Mouse (Mus musculus) heart, embryonic 16.5 days (tissue): ENCODE measurements at regions not wholly inside any gene's neighbourhood (a gene's known extent, or its start where the extent isn't known, plus 50 kb on each side); places are given as distances from the start of the nearest gene placed in this dataset.

Source experiments
- ATAC-seq: fragments of 200-750 bp; cut with Nextera tagmentation; replicated peaks from 2 replicates; pipeline ENCODE4 v1.8.0; 2017; ENCODE audit warnings: moderate number of reproducible peaks; ENCODE audit not compliant: insufficient read depth, low FRiP score; ENCODE audit errors: extremely low read depth
- H3K27ac ChIP-seq: fragments of 300-500 bp; sonication (generic); 2 replicates; pipeline ENCODE4 v1.5.1; 2014; ENCODE audit warnings: mild to moderate bottlenecking, low read length, control low read depth, moderate library complexity
- H3K27me3 ChIP-seq: fragments of 300-500 bp; sonication (generic); 2 replicates; pipeline ENCODE4 v1.6.1; 2014; ENCODE audit warnings: low read length, mixed read lengths; ENCODE audit not compliant: control insufficient read depth, insufficient read depth
- H3K36me3 ChIP-seq: fragments of 300-500 bp; sonication (generic); 2 replicates; pipeline ENCODE4 v1.6.1; 2014; ENCODE audit not compliant: control insufficient read depth, insufficient read depth
- H3K4me1 ChIP-seq: fragments of 300-500 bp; sonication (generic); 2 replicates; pipeline ENCODE4 v1.6.1; 2014; ENCODE audit warnings: low read length, mixed read lengths; ENCODE audit not compliant: control insufficient read depth, insufficient read depth
- H3K4me2 ChIP-seq: fragments of 300-500 bp; sonication (generic); 2 replicates; pipeline ENCODE4 v1.6.1; 2014; ENCODE audit warnings: low read depth, mild to moderate bottlenecking, control low read depth, low read length
- H3K4me3 ChIP-seq: fragments of 300-500 bp; sonication (generic); 2 replicates; pipeline ENCODE4 v1.5.1; 2014; ENCODE audit warnings: mild to moderate bottlenecking, control low read depth, low read length
- H3K9ac ChIP-seq: fragments of 300-500 bp; sonication (generic); 2 replicates; pipeline ENCODE4 v1.6.1; 2014; ENCODE audit warnings: low read length, control low read depth
- H3K9me3 ChIP-seq: fragments of 300-500 bp; sonication (generic); replicated peaks from 2 replicates; pipeline ENCODE4 v1.6.1; 2016; ENCODE audit warnings: low read length; ENCODE audit not compliant: control insufficient read depth
- WGBS: fragments of 180-500 bp; shearing (Covaris S2); extraction: QIAGEN DNeasy Blood & Tissue Kit; methylation state at CpG from one replicate; pipeline ENCODE4 v1.1.7; 2014; 5-methylcytosine and 5-hydroxymethylcytosine counted together

- no peaks in the 10 kb centered on the region for H3K9me3 ChIP-seq
- no peaks in the 10 kb centered on the region for H3K36me3 ChIP-seq
- H3K27me3 ChIP-seq = no peaks in the 10 kb centered on the region; the same call in 1 of the 2 replicates
- no peak overlapping the region for H3K4me3 ChIP-seq
- no peak for ATAC-seq
- no peaks in the 10 kb centered on the region for H3K4me1 ChIP-seq
- H3K27ac ChIP-seq = no peak overlapping the region
- no peak overlapping the region for H3K4me2 ChIP-seq
- WGBS = 64% methylated on average over 9 of the region's 9 CpGs
- H3K9ac ChIP-seq = no peak overlapping the region
Measured at GRCm38 (mm10) chr5:106327592-106328150, 130.3 kb downstream of the Barhl2 start.

GRCm38 (mm10) chr5:106322574-106323215, 135.3 kb downstream of the Barhl2 start:
- no peaks in the 10 kb centered on the region for H3K4me1 ChIP-seq
- no peaks in the 10 kb centered on the region for H3K9me3 ChIP-seq
- WGBS = 38% methylated on average over 18 of the region's 18 CpGs
- H3K27ac ChIP-seq = no peak overlapping the region
- H3K4me3 ChIP-seq = no peak overlapping the region
- no peaks in the 10 kb centered on the region for H3K36me3 ChIP-seq
- no peak overlapping the region for H3K4me2 ChIP-seq
- no peaks in the 10 kb centered on the region for H3K27me3 ChIP-seq
- ATAC-seq = no peak
- H3K9ac ChIP-seq = no peak overlapping the region

GRCm38 (mm10) chr5:106321426-106321825, 136.5 kb downstream of the Barhl2 start:
- no peak for ATAC-seq
- Histone ChIP-seq H3K4me1 (no peaks in the 10 kb centered on the region), H3K27me3 (no peaks in the 10 kb centered on the region), H3K27ac (no peak overlapping the region), H3K4me2 (no peak overlapping the region), H3K9ac (no peak overlapping the region), H3K36me3 (no peaks in the 10 kb centered on the region), H3K4me3 (no peak overlapping the region), H3K9me3 (no peaks in the 10 kb centered on the region)
- 56% methylated on average over 5 of the region's 5 CpGs for WGBS

DNA sequence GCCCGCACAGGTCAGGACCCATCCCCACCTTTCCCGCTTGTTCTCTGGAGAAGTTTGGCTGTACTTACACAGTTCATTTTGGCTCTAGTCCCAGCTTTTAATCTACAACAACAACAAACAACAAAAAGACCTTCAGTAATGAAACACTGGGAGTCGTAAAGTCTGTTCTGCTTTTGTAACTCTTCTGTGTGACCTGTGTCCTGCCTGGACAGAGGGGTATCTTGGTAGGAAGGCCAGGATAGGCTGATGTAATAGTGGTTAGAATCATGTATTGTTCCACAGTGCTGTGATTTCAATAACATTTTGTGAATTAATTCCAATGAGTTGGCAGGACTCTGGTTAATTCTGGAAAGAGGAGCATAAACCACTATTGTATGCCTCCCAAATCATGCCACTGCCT, 136.9 kb downstream of the Barhl2 start:
- Histone ChIP-seq H3K9ac (no peak overlapping the region), H3K4me1 (no peaks in the 10 kb centered on the region), H3K36me3 (no peaks in the 10 kb centered on the region), H3K4me3 (no peak overlapping the region), H3K4me2 (no peak overlapping the region), H3K27me3 (no peaks in the 10 kb centered on the region), H3K27ac (no peak overlapping the region), H3K9me3 (no peaks in the 10 kb centered on the region)
- 57% methylated on average over 3 of the region's 3 CpGs for WGBS
- no peak for ATAC-seq

GRCm38 (mm10) chr5:106320039-106320438, 137.9 kb downstream of the Barhl2 start:
- H3K4me1 ChIP-seq = no peaks in the 10 kb centered on the region
- no peaks in the 10 kb centered on the region for H3K36me3 ChIP-seq
- ATAC-seq = no peak
- H3K27ac ChIP-seq = no peak overlapping the region
- H3K27me3 ChIP-seq = no peaks in the 10 kb centered on the region
- 44% methylated on average over 6 of the region's 6 CpGs for WGBS
- H3K9me3 ChIP-seq = no peaks in the 10 kb centered on the region
- H3K4me3 ChIP-seq = no peak overlapping the region
- no peak overlapping the region for H3K9ac ChIP-seq
- H3K4me2 ChIP-seq = no peak overlapping the region

- 71% methylated on average over 6 of the region's 6 CpGs for WGBS
- no peak for ATAC-seq
- no peaks in the 10 kb centered on the region for H3K36me3 ChIP-seq
Measured at GRCm38 (mm10) chr5:106318246-106318645, 139.7 kb downstream of the Barhl2 start.

DNA sequence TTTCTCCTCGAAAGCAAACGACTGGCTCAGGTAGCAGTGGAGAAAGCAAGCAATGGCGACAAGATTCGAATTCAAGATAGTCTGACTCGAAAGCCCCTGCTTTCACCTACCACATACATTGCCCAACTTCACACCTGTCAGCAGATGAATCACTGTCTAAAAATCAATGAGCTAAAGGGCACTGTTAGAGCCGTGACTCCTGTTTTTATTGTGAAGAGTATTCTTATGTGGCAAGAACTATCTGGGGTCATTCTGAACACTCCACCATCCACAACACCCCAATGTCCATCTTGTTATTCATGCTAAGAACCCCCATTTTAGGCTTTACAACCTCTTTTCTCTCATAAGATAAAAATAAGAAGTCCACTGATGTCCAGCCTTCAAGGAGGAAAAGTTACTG, 144.1 kb downstream of the Barhl2 start:
- no peaks in the 10 kb centered on the region for H3K36me3 ChIP-seq
- no peaks in the 10 kb centered on the region for H3K27me3 ChIP-seq
- no peak for ATAC-seq
- WGBS = 81% methylated on average over 6 of the region's 6 CpGs
- no peak overlapping the region for H3K9ac ChIP-seq
- H3K27ac ChIP-seq = no peak overlapping the region
- H3K4me3 ChIP-seq = no peak overlapping the region
- H3K4me2 ChIP-seq = no peak overlapping the region
- no peaks in the 10 kb centered on the region for H3K4me1 ChIP-seq
- H3K9me3 ChIP-seq = no peaks in the 10 kb centered on the region

More at GRCm38 (mm10) chr5:106318246-106318645, 139.7 kb downstream of the Barhl2 start:
- Histone ChIP-seq H3K9ac (no peak overlapping the region), H3K27me3 (no peaks in the 10 kb centered on the region), H3K4me2 (no peak overlapping the region), H3K9me3 (no peaks in the 10 kb centered on the region), H3K4me1 (no peaks in the 10 kb centered on the region), H3K27ac (no peak overlapping the region), H3K4me3 (no peak overlapping the region)

DNA sequence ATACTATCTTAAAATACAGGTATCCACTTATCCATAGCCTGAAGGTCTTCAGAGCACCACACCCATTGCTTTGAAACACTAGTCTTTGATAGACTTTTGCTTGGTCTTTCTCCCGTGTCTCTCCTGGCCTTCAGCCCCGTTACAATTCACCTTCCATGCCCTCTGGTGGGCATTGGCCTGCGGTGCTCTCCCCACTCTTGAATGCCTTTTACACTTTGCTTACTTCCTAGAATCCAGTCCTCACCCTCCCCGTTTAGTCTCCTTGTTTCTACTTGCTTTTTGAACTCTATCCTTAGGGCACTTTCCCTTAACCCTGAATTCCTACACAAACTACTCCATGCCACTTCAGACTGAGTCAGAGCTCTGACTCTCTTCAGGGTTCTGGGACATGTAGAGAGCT, 156.6 kb downstream of the Barhl2 start:
- H3K4me2 ChIP-seq = no peak overlapping the region
- no peak overlapping the region for H3K4me3 ChIP-seq
- no peak for ATAC-seq
- no peaks in the 10 kb centered on the region for H3K9me3 ChIP-seq
- no peaks in the 10 kb centered on the region for H3K36me3 ChIP-seq
- no peaks in the 10 kb centered on the region for H3K4me1 ChIP-seq
- H3K27me3 ChIP-seq = no peaks in the 10 kb centered on the region
- H3K27ac ChIP-seq = no peak overlapping the region
- no peak overlapping the region for H3K9ac ChIP-seq
- 34% methylated on average over 4 of the region's 4 CpGs for WGBS

DNA sequence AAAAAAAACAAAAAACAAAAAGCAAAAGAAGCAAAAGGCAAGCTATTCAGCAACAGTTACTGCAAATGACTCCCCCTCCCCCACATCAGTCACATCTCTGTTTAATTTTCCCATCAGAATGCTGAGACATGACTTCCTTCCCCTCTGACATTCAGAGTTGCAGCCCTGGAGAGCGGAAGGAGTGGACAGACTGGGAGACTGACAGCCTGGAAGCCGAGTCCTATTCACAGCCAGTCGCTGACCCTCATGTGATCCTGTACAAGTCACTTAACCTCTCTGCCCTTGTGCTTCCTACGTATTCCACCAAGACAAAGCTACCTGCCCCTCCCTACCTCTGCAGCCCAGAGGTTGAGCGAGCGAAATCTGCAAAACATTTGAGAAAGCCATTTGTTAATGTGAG, 161.2 kb downstream of the Barhl2 start:
- no peaks in the 10 kb centered on the region for H3K27me3 ChIP-seq
- no peak overlapping the region for H3K4me3 ChIP-seq
- no peak for ATAC-seq
- no peak overlapping the region for H3K9ac ChIP-seq
- no peak overlapping the region for H3K27ac ChIP-seq
- H3K4me1 ChIP-seq = peaks cover 2% of the 10 kb centered on the region; the same call in 1 of the 2 replicates
- H3K9me3 ChIP-seq = no peaks in the 10 kb centered on the region
- no peaks in the 10 kb centered on the region for H3K36me3 ChIP-seq
- 40% methylated on average over 6 of the region's 6 CpGs for WGBS
- H3K4me2 ChIP-seq = no peak overlapping the region
